Mouse (Mus musculus): ENCODE results near the gene 1110008L16Rik. TPM values are rescaled to one million over a fixed set of nuclear protein-coding genes. Genes with fewer than 3 reads are reported as not detected.
"Not testable (repeated sequence)": the region's sequence is repeated elsewhere in the genome, so short reads cannot be mapped to it uniquely, and the experiment has no call there.

1110008L16Rik gene
- polyA plus RNA-seq, 1 experiment from 2014 or later: 10.8 TPM

GRCm38 (mm10) chr12:55392120-55392519 is 92.7 kb downstream of the 1110008L16Rik start:
- Histone ChIP-seq H3K9me3 (replicated peaks; ENCODE audit: control insufficient read depth, low read length) (no peaks in the 10 kb centered on the region), H3K4me1 (ENCODE audit: control insufficient read depth, insufficient read depth, low read length) (no peaks in the 10 kb centered on the region; the same call in 1 of the 2 replicates), H3K27me3 (ENCODE audit: control insufficient read depth, insufficient read depth, low read length) (no peaks in the 10 kb centered on the region), H3K9ac (ENCODE audit: low read depth, low read length) (no peak overlapping the region), H3K27ac (ENCODE audit: low read depth, low read length) (no peak overlapping the region), H3K36me3 (ENCODE audit: control insufficient read depth, insufficient read depth, low read length) (no peaks in the 10 kb centered on the region), H3K4me2 (no peak overlapping the region), H3K4me3 (ENCODE audit: low read depth, low read length) (no peak overlapping the region)
- no peak for ATAC-seq (replicated peaks; ENCODE audit: insufficient number of reproducible peaks, low FRiP score, low TSS enrichment)

GRCm38 (mm10) chr12:55392733-55393577 is 93.6 kb downstream of the 1110008L16Rik start:
- 78% methylated on average over 11 of the region's 11 CpGs for WGBS (ENCODE audit: insufficient replicate concordance)

GRCm38 (mm10) chr12:55395601-55396000 is 96.2 kb downstream of the 1110008L16Rik start:
- WGBS (ENCODE audit: insufficient replicate concordance): 86% methylated on average over 14 of the region's 14 CpGs
- not testable (repeated sequence) for H3K4me3 ChIP-seq (ENCODE audit: low read depth, low read length); H3K9me3 ChIP-seq (replicated peaks; ENCODE audit: control insufficient read depth, low read length)

More at GRCm38 (mm10) chr12:55392733-55393577, 93.6 kb downstream of the 1110008L16Rik start:
- Histone ChIP-seq H3K4me2 (no peak overlapping the region), H3K27me3 (ENCODE audit: control insufficient read depth, insufficient read depth, low read length) (no peaks in the 10 kb centered on the region), H3K4me3 (ENCODE audit: low read depth, low read length) (no peak overlapping the region), H3K4me1 (ENCODE audit: control insufficient read depth, insufficient read depth, low read length) (peaks cover 5% of the 10 kb centered on the region; the same call in 1 of the 2 replicates), H3K36me3 (ENCODE audit: control insufficient read depth, insufficient read depth, low read length) (no peaks in the 10 kb centered on the region), H3K9me3 (replicated peaks; ENCODE audit: control insufficient read depth, low read length) (no peaks in the 10 kb centered on the region), H3K27ac (ENCODE audit: low read depth, low read length) (no peak overlapping the region), H3K9ac (ENCODE audit: low read depth, low read length) (no peak overlapping the region)
- ATAC-seq (replicated peaks; ENCODE audit: insufficient number of reproducible peaks, low FRiP score, low TSS enrichment): no peak

GRCm38 (mm10) chr12:55396536-55396935 is 97.2 kb downstream of the 1110008L16Rik start:
- H3K9me3 ChIP-seq (replicated peaks; ENCODE audit: control insufficient read depth, low read length): no peaks in the 10 kb centered on the region
- H3K36me3 ChIP-seq (ENCODE audit: control insufficient read depth, insufficient read depth, low read length): no peaks in the 10 kb centered on the region
- H3K4me1 ChIP-seq (ENCODE audit: control insufficient read depth, insufficient read depth, low read length): peaks cover 14% of the 10 kb centered on the region
- H3K27ac ChIP-seq (ENCODE audit: low read depth, low read length): no peak overlapping the region
- WGBS (ENCODE audit: insufficient replicate concordance): 86% methylated on average over 4 of the region's 4 CpGs
- H3K27me3 ChIP-seq (ENCODE audit: control insufficient read depth, insufficient read depth, low read length): no peaks in the 10 kb centered on the region
- no peak overlapping the region for H3K4me2 ChIP-seq
- no peak overlapping the region for H3K9ac ChIP-seq (ENCODE audit: low read depth, low read length)
- no peak overlapping the region for H3K4me3 ChIP-seq (ENCODE audit: low read depth, low read length)
- no peak for ATAC-seq (replicated peaks; ENCODE audit: insufficient number of reproducible peaks, low FRiP score, low TSS enrichment)

More at GRCm38 (mm10) chr12:55395601-55396000, 96.2 kb downstream of the 1110008L16Rik start:
- peaks cover 14% of the 10 kb centered on the region for H3K4me1 ChIP-seq (ENCODE audit: control insufficient read depth, insufficient read depth, low read length)
- H3K27ac ChIP-seq (ENCODE audit: low read depth, low read length); ATAC-seq (replicated peaks; ENCODE audit: insufficient number of reproducible peaks, low FRiP score, low TSS enrichment); H3K36me3 ChIP-seq (ENCODE audit: control insufficient read depth, insufficient read depth, low read length); H3K27me3 ChIP-seq (ENCODE audit: control insufficient read depth, insufficient read depth, low read length); H3K9ac ChIP-seq (ENCODE audit: low read depth, low read length); H3K4me2 ChIP-seq: not testable (repeated sequence)

GRCm38 (mm10) chr12:55397544-55398239 is 98.3 kb downstream of the 1110008L16Rik start:
- H3K36me3 ChIP-seq (ENCODE audit: control insufficient read depth, insufficient read depth, low read length): no peaks in the 10 kb centered on the region
- H3K4me3 ChIP-seq (ENCODE audit: low read depth, low read length): peak overlapping the region; percentile 97
- peak overlapping the region; percentile 87 for H3K4me2 ChIP-seq
- H3K9ac ChIP-seq (ENCODE audit: low read depth, low read length): peak overlapping the region; percentile 98
- H3K27ac ChIP-seq (ENCODE audit: low read depth, low read length): peak overlapping the region; percentile 91
- ATAC-seq (replicated peaks; ENCODE audit: insufficient number of reproducible peaks, low FRiP score, low TSS enrichment): no peak
- no peaks in the 10 kb centered on the region for H3K27me3 ChIP-seq (ENCODE audit: control insufficient read depth, insufficient read depth, low read length)
- no peaks in the 10 kb centered on the region for H3K9me3 ChIP-seq (replicated peaks; ENCODE audit: control insufficient read depth, low read length)
- WGBS (ENCODE audit: insufficient replicate concordance): 61% methylated on average over 9 of the region's 9 CpGs
- H3K4me1 ChIP-seq (ENCODE audit: control insufficient read depth, insufficient read depth, low read length): peaks cover 14% of the 10 kb centered on the region

GRCm38 (mm10) chr12:55398240-55399127 is 99.1 kb downstream of the 1110008L16Rik start:
- H3K9ac ChIP-seq (ENCODE audit: low read depth, low read length): peak overlapping the region; percentile 98
- peak overlapping the region; percentile 97 for H3K4me3 ChIP-seq (ENCODE audit: low read depth, low read length)
- H3K4me2 ChIP-seq: peak overlapping the region; percentile 87
- peak; percentile 99 for ATAC-seq (replicated peaks; ENCODE audit: insufficient number of reproducible peaks, low FRiP score, low TSS enrichment)
- under 1% methylated on average over 51 of the region's 51 CpGs for WGBS (ENCODE audit: insufficient replicate concordance)
- H3K36me3 ChIP-seq (ENCODE audit: control insufficient read depth, insufficient read depth, low read length): no peaks in the 10 kb centered on the region
- H3K27ac ChIP-seq (ENCODE audit: low read depth, low read length): peak overlapping the region; percentile 91
- peaks cover 14% of the 10 kb centered on the region for H3K4me1 ChIP-seq (ENCODE audit: control insufficient read depth, insufficient read depth, low read length)
- H3K27me3 ChIP-seq (ENCODE audit: control insufficient read depth, insufficient read depth, low read length): no peaks in the 10 kb centered on the region
- no peaks in the 10 kb centered on the region for H3K9me3 ChIP-seq (replicated peaks; ENCODE audit: control insufficient read depth, low read length)

GRCm38 (mm10) chr12:55399128-55399677 is 99.8 kb downstream of the 1110008L16Rik start:
- Histone ChIP-seq H3K4me2 (peak overlapping the region; percentile 87), H3K27me3 (ENCODE audit: control insufficient read depth, insufficient read depth, low read length) (no peaks in the 10 kb centered on the region), H3K4me3 (ENCODE audit: low read depth, low read length) (peak overlapping the region; percentile 97), H3K36me3 (ENCODE audit: control insufficient read depth, insufficient read depth, low read length) (no peaks in the 10 kb centered on the region), H3K4me1 (ENCODE audit: control insufficient read depth, insufficient read depth, low read length) (peaks cover 14% of the 10 kb centered on the region), H3K9me3 (replicated peaks; ENCODE audit: control insufficient read depth, low read length) (no peaks in the 10 kb centered on the region), H3K27ac (ENCODE audit: low read depth, low read length) (peak overlapping the region; percentile 91), H3K9ac (ENCODE audit: low read depth, low read length) (peak overlapping the region; percentile 98)
- ATAC-seq (replicated peaks; ENCODE audit: insufficient number of reproducible peaks, low FRiP score, low TSS enrichment): no peak
- 1% methylated on average over 20 of the region's 20 CpGs for WGBS (ENCODE audit: insufficient replicate concordance)

- ATAC-seq (replicated peaks; ENCODE audit: insufficient number of reproducible peaks, low FRiP score, low TSS enrichment): no peak
- Histone ChIP-seq H3K36me3 (ENCODE audit: control insufficient read depth, insufficient read depth, low read length) (peaks cover 9% of the 10 kb centered on the region), H3K4me3 (ENCODE audit: low read depth, low read length) (no peak overlapping the region), H3K27ac (ENCODE audit: low read depth, low read length) (no peak overlapping the region), H3K27me3 (ENCODE audit: control insufficient read depth, insufficient read depth, low read length) (no peaks in the 10 kb centered on the region), H3K9me3 (replicated peaks; ENCODE audit: control insufficient read depth, low read length) (no peaks in the 10 kb centered on the region), H3K9ac (ENCODE audit: low read depth, low read length) (no peak overlapping the region), H3K4me2 (no peak overlapping the region), H3K4me1 (ENCODE audit: control insufficient read depth, insufficient read depth, low read length) (no peaks in the 10 kb centered on the region)
- 53% methylated on average over 5 of the region's 5 CpGs for WGBS (ENCODE audit: insufficient replicate concordance)
These were observed 108.5 kb downstream of the 1110008L16Rik start for GRCm38 (mm10) chr12:55407888-55408287.

Measured in heart, embryonic 11.5 days (tissue).